Mouse (Mus musculus): ENCODE measurements around the gene Tfec. TPM values are rescaled to one million over a fixed set of nuclear protein-coding genes. Genes with fewer than 3 reads are reported as not detected.

Gene Tfec
- 0.38 and 0.42 TPM in 2 replicates for polyA plus RNA-seq (2012; ENCODE audit: low replicate concordance)

DNA sequence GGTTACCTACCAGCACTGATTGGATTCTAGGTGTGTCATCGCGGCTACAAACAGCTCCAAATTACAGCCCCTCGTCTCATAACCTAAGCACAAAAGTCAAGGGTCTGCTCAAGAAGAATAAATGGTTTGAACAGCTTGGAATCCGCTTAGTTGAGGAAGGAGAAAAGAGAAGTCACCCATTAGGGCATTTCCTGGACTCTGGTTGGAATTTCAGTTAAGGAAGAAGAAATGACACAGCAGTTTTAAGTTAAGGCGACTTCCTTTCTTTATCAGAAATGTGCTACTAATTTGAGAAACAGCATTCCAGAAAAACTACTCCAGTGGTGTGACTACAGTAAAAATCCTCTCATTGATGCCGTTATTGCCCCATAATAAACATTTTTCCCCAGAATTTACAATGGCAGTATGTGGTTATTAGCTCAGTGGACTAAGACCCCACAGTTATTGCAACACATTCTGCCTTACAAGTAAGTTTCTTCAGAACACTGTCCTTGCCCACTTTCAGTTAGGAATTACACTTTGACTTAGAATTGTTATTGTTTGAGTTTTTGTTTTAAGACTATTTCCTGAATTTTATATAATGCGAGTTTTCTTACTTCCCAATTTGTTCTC, at the start of gene Tfec:
Gene Tfec (minus strand): TSS at position 191 of the 612 bp plus-strand sequence.

Other genes with a start within 250 kb of the Tfec start
- gene Tes, start 166.7 kb upstream of the Tfec start, polyA plus RNA-seq (2012; ENCODE audit: low replicate concordance) = 33.6 and 42.6 TPM in 2 replicates

All from hematopoietic multipotent progenitor cell, adult 10-12 weeks (in vitro differentiated cells).